Mouse (Mus musculus) thymus, postnatal 14 days (tissue): ENCODE data around the gene Ssmem1.

ENCODE experiments used
- DNase-seq: peaks from one replicate; pipeline ENCODE4 v3.0.0; 2021

Gene Ssmem1

DNA sequence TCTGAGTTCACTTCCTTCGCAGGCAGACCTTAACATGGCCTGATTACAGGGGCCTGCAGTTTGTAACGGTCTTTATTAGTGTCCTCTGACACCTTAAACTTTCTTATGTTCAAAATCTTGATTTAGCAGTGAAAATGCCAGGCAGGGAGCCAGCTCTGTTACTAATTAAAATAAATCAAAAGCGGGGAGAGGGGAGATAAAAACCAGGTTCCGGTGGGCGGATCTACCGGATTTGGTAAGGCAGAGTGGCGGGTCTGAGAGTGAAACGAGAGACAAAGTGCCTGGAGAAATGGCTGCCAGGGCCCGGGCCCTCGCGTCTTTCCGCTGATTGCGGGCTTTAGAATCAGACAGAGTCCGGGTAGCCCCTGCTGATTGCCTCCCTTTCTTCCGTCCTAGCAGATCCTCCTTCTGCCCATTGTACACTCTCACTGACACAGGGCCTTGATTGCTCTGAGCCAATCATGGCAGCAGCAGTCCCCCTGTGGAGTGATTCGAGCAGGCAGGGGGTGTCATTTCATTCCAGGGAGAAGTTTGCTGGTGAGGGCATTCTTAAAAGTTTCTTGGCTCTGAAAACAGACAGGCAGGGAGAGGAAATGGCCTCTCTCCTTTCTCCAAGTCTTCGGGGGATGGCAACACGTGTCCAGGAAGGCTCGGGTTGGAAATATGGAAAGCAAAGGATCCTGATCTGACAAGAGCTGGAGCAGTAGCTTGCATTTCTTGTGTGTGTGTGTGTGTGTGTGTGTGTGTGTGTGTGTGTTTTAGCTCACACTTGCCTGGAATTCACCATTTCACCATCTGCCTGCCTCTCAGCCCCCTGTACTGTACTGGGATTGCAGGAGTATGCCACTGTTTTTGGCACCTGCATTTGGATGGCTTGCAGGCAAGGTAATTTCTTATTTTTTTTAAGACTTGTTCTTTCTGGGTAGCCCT lies 17.2 kb downstream of the Ssmem1 start:
- no peak for DNase-seq

DNA sequence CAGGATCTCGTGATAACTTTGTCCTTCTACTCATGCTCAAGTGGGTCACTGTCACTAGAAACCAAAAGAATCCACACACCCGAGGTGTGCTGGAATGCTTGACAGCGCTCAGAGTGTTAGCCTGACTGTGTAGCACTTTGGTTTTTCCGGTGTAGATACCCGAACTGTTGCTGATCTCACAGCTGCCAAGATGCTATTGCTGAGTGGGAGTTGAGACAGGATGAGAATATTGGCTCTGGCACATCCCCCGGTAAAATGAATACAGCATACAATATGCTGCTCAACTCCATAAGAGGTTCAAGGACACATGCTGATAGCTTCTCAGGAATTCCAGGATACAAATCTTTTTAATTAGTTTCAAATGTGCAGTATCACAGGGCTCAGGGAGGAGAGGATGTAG lies 19.2 kb downstream of the Ssmem1 start:
- no peak for DNase-seq

DNA sequence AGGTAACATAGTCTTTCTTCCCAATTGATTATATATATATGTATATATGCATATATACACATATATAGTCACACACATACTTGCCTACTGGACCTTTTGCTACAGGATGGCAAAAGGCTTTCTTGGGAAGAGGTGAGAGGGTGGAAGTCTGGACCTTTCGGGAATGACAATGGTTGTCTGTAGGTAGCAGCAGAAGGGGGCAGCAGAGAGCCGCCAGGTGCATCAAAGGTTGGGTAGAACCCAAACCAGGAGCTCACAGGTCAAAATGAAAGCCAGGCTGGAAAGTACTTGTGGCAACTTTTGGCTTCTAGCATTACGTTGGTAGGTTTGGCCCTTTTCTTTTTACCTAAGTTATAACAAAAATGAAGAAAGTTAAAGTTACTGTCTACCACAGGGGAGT lies 25.7 kb downstream of the Ssmem1 start:
- peak; percentile 33 for DNase-seq

DNA sequence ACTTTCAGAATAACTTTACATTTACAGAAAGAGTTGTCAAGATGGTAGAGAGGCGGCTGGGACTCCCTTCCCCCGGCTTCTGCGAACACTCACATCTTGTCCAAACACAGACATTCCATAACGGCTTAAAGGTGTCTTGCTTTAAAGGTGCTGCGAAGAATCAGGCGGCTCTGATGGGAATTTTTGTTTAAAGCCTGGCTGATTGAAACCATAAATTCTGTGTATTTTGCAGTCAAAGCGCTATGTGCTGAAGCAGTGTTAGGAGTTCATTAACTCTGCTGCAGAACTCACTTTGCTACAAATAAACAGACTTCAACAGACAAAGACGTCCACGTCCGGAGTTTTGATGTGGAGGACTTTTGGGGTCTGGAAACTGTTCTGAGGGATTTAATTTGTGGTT lies 28.6 kb downstream of the Ssmem1 start:
- DNase-seq = no peak

DNA sequence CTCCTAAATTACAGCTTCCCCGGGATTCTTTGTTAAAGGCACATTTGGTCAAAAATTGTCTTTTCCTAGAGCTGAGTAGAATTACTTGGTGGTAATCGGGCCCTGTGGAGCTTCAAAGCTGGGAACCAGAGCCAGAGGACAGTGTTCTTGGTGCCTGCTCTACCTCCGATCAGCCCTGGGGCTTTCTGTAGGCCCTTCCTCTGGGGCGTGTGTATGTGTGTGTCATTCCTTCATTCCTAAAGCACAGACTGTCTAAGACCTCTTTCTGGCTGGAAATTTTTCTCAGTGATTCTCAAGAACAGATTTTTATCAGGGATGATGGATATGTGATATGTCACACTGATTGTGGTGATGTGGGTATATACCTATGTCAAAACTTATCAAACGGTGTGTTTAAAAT lies 29.2 kb downstream of the Ssmem1 start:
- DNase-seq = no peak

DNA sequence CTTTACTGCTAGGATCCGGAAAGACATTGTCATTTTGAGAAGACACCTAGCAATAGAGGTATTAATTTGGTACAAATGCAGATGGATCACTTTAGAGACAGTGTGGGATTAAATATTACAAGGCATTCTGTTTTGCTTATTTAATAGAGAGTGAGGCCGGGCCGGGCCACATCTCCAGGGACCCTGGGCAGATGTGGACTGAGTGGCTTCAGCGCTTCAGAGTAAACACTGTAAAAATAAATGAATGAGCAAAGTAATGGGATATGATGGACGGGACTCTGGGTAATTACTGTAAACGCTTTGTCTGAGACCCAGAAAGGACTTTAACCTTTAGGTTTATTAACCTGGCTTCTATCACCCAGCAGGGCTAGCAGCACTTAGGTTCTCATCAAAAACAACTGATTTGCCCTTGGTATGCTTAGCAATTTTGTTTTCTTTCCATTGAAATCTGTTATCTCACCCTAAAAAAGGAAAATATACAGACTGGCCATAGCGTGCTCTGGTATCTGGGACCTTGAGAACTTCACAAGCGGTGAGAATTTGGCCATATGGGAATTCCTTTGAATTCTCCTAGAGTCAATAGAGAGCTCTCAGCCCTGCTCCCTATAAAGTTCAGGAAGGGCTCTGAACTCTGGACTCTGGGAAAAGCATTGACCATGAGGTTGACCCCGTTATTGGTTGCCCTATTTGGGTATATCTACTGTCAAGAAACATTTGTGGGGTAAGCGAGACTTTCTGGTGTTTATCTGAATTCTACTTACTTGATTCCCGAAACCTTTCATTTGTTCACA lies 31.6 kb downstream of the Ssmem1 start, which contains the start of gene Cpa2:
TSS of gene Cpa2 (plus strand) at position 574 of the 791 bp plus-strand sequence.
- DNase-seq = no peak

DNA sequence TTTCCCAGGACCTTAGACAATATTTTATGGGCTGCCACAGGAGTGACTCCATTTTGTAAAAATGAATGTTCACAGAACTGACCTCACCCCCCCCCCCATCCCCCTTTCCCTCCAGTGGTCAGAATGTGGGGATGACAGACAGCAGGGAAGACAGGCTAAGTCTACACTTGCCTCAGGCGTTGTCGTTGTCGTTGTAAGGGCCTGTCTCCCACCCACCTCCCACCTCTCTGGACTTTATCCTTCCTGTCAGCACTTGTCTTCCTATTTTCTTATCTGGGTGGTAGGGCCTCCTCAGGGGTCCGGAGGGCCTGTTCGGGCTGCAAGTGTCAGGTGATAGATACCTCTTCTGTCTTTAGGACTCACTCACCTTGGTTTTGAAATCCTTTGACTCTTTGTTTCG lies 32.6 kb downstream of the Ssmem1 start:
- no peak for DNase-seq

DNA sequence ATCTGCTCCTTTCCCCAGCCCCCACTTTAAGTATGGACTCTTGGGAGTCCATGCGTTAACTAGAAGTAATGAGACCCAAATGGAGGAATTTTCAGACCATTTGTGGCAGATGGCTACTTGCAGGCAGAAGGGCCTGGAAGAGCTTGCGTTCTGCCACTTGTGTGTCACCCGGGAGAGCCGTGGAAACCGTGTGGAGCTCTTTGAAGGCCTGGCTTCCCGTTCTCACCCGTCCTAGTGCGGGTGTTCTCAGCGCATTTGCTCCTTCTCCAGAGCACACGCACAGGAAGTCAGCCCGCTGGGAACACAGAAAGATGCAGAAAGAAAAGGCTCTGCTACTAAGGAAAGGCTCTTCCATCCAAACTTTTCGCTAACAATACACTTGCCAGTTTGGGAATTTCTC lies 33.4 kb downstream of the Ssmem1 start:
- no peak for DNase-seq

DNA sequence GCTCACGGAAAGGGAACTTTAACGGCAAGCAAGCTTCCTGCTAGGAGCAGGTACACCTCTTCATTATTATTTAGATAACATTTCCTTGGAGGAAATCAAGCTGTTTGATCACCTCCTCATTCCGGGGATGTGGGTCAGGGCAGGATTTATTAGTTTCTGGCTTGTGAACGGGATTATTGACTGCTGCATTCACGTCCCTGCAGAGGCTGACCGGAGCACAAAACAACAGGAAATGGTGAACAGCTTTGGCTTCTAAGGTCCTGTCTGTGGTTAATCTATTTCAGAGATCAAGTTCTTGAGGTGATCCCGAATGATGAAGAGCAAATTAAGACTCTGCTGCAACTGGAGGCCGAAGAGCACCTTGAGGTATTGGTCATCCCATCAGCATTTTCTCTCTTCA lies 34.2 kb downstream of the Ssmem1 start:
- no peak for DNase-seq

DNA sequence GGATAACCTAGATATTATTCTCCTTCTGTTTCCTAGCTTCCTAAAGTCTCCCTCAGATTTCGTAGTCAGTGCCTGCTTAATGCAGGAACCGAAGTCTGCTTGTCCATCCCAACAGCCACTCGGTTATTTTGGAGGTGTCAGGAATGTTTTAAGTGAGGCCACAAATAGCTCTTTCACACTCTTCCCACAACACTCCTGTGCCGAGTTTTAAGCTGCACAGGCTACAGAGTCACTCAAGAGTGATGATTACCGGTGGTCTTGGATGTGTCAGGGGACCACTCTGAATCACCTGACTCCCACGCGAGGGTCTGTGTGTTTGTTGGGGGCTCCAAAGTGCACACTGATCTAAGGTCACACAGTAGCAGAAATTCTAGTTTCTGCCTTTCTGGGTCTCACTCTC lies 36.0 kb downstream of the Ssmem1 start:
- no peak for DNase-seq

DNA sequence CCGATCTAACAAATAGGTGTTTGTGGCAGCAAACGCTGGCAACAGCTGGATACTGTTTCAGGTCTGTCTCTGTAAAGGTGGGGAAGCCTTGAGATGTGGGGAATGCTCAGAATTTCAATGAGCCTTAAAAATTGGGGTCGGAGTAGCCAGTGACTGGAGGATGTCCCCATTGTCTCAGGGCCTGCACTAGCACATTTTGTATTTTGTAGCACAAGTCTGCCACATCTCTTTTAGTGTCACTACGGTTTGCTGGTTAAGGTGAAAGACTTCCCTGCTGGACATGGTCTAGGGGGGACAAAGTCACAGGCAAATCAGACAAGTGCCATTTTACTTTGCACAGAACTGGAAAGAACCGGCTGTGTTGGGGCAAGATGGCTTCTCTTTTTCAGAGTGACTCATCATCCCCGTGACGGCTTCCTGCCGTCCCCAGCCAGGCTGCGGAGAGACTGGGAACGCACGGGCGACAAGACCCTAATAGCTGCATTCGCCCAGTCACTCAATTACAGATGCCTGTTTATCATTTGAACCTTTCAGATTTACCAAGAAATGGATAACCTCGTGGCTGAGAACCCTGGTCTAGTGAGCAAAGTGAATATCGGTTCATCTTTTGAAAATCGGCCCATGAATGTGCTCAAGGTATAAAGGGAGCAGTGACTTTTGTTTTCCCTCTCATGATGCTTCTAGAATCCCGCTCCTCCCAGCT lies 37.1 kb downstream of the Ssmem1 start:
- DNase-seq = peak; percentile 13

DNA sequence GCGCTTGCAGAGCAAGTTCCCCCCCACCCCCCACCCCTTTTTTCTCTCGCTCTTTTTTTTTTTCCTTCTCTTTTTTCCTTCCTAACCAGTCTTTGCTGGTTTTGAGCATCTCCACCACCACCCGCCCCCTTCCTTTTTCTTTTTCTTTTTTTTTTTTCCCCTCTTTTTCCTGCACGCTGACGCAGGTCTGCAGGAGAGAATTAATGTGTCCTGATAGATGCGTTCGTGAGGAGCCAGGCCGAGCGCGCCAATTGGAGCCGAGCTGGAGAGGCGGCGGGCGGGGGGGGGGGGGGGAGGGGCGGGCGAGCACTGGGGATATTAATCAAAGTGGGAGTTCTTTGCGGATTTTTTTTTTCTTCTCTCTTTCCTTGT lies 37.6 kb downstream of the Ssmem1 start:
- no peak for DNase-seq

DNA sequence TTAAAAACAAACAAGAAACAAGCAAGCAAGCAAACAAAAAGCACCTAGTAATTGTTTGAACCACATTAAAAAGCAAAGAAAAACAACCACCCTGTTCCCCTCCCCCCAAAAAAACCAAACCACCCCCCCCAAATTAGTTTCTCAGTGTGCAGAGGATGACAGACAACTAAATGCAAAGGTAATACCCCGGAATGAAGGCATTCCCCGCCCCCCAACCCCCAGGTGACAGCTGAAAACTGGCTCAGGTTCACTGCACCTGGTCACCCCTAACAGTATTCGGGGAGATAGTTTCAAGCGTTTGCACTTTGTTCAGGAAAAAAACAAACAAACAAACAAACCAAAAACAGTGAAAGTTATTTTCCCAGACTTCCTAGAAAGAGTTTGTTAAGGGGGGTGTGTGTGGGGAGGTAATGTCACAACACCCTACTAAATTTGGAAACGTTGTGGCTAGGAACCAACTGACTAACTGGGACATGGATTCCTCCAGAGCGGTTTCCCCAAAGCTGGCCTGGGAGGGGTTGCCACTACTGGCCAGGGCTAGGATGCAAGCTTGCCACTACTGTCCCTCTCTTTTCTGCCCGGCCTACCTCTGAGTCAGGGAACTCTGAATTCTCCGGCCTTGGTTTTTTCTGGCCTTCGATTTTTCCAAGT lies 38.1 kb downstream of the Ssmem1 start:
- no peak for DNase-seq

DNA sequence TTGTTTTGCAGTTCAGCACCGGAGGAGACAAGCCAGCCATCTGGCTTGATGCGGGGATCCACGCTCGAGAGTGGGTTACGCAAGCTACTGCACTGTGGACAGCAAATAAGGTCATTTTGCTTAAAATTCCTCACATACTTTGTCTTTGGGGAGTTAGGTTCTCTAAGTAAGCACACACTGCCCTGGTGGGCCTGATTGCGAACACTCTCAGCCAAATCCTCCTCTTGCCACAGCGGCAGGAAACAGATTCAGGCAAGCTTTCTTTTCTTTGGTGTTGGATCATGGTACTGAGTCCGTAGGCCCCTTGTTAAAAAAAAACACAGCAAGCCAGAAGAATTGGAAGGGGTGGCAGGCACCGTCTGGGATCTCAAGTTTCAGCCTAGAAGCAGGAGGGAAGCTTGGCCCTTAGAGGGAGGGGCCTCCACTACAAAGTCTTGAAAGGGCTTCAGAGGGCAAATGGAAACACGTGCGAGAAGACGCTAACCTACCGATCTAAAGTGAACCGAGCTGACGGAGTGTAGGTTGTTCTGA lies 39.6 kb downstream of the Ssmem1 start:
- DNase-seq = no peak

DNA sequence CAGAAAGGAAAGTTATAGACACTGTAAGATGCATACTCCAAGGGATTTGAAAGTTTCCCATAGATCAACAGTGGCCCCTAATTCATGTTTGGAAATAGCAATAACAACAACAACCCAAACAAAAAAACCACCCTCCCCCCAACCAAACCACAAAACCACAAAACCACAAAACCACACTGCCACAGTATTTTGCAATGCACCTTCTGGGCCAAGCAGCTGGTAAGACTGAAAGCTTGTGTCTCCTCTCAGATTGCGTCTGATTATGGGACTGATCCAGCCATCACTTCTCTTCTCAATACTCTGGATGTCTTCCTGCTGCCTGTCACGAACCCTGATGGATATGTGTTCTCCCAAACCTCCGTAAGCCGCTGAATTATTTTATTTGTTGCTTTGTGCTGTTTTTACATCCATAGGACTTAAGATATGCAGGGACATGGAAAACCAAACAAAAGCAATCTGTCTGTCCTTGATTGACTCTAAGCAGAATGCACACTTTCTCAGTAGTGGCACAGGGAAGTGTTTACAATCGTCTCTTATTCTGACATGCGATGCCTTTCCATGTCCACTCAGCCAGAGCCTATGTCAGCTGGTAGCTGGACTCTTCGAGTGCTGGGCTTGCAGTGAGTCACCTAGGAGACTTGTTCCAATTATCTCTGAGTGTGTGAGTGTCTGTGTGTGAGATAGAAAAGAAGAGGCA lies 41.0 kb downstream of the Ssmem1 start:
- no peak for DNase-seq

DNA sequence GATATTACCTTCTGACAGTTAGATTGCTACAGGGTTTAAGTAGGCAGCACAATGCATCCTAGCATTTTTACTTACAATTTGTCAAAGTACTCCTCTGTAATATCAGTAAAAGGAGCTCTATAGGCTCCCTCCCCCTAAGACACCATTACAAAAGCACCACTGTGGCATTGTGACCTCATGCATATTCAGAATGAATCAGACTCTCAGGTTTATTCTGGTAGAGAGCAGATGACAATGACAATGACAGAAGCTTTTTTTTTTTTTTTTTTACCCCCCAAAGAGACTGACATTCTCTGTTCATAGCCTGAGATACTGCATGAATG lies 41.5 kb downstream of the Ssmem1 start:
- no peak for DNase-seq

DNA sequence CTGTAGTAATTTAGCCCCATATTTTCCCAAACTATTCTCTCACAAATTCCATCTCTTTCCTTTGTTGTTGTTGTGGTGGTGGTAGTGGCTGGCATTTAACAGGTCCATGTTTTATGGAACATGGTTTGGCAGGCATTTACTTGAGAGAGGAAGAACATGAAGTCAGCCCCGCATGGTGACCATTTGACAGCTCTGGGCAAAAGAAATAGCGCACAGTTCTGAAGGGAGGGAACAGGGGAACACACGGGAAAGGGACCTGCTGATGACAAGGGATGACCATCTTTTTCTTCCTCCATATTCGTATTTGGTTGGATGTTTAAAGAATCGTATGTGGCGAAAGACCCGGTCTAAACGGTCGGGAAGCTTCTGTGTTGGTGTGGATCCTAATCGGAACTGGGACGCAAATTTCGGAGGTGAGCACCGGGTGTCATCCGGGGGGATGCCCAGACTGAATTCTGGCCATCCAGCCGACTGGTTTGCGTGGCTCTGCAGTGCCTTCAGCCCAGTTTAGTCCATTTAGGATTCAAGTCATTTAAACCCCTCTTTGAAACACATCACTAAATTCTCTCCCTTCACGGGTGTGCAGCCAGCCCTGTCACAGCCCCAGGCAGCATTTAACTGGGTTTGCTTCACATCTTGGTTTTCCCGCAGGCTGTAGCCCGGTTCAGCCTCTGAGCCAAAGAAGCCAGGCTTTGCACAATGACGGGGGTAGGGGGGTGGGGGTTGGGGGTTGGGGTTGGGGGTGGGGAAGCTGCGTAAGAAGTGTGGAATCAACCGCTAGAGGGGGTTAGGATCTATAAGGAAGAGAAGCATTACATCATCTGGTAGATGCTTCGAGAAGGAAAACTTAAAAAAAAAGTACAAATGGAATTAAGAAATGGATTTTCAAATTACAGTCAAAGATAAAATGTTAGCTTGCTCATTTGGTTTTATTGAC lies 42.3 kb downstream of the Ssmem1 start:
- DNase-seq = no peak

DNA sequence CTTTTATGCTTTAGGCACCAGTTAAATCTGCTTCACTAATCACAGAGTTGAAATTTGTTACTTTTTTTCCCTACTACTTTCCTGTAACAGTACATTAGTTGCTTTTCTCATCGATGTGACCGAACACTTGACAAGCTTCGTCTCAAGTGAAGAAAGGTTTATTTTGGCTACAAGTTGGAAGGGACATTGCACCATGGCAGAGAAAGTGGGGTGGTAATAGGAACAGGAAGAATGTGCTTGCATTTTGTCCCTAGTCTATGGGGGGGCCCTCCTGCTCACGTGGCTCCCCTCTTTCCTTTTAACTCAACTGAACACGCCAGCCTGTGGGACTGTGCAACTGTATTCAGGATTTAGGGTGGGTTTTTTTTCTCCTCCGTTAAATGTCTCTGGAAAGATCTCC lies 43.0 kb downstream of the Ssmem1 start:
- no peak for DNase-seq

DNA sequence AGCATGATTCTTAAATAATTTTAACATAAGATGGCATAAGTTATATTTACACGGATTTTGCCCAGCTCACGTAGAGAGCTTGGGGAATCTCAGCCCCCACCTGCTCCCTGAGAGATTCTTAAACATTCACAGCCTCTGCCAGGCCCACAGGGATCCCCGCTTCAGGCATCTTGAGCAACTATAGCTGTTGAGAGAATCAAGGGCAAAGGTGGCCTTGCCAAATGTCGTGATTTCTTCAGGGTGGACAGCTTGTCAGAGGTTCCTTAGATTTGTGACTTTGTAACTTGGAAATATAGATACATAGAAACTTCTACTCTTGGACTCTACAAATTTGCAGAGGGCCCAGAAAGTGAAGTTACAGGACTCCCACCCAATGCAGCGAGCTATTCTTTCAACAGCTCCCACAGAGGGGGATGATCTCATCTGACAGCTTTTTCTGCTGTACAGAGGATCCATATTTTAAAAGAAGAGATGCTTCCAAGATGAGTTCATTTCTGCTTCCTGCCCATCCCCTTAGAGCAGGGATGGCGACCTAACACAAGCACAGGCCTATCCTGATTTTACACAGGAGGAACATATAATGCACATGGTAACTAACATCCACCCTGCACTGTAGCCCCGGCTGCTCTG lies 43.8 kb downstream of the Ssmem1 start:
- DNase-seq = no peak

DNA sequence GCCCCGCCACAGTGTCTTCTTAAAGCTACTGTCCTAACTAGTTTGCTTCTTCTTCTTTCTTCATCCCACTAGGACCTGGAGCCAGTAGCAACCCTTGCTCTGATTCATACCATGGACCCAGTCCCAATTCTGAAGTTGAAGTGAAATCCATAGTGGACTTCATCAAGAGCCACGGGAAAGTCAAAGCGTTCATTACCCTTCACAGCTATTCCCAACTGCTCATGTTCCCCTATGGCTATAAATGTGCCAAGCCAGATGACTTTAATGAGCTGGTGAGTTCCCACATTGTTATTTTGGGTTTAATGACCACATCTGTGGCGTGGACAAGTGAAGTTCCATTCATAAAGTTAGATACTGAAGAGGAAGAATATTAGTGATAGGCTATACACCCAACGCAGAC lies 44.4 kb downstream of the Ssmem1 start:
- no peak for DNase-seq
